Mouse (Mus musculus): ENCODE measurements around the gene Gm14410. TPM values are rescaled to one million over a fixed set of nuclear protein-coding genes. Genes with fewer than 3 reads are reported as not detected.

Gene Gm14410
- 10.4 TPM for polyA plus RNA-seq (2017; shearing (Covaris generic))

DNA sequence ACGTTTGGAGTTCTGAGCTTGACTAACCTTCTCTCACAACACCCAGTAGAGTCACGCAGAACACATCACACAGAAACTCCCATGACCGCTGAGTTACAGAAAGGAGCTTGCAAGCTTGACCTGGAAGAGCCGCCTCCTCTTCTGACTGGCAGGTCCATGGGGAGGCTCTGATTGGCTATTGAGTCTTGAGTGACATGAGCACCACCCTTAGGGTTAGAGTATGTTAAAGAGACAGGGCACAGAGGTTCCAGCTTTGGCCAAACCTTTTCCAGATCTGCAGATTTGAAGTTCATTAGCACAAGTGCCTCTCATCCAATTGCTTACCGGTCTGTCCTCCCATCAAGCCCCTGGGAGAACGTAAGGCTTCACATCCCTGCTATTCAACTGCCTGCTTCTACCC, at the start of gene Gm14410:
Gm14410 (minus strand) TSS at position 81 of the 400 bp plus-strand sequence.

Other genes with a start within 250 kb of the Gm14410 start
- 5.1 TPM for gene Gm14419, start 205.5 kb downstream of the Gm14410 start, polyA plus RNA-seq (2017; shearing (Covaris generic))
- gene Gm14401, start 132.1 kb downstream of the Gm14410 start, polyA plus RNA-seq (2017; shearing (Covaris generic)), result 0.48 TPM
- not detected for gene Gm14409, start 60.6 kb upstream of the Gm14410 start, polyA plus RNA-seq (2017; shearing (Covaris generic))
- not detected for gene Gm14412, start 117.9 kb upstream of the Gm14410 start, polyA plus RNA-seq (2017; shearing (Covaris generic))
- gene Gm14418, start 191.9 kb upstream of the Gm14410 start, polyA plus RNA-seq (2017; shearing (Covaris generic)), result 0.96 TPM

Measured in inflammation-experienced regulatory T-cells, adult 16 weeks (primary cell).